Mouse (Mus musculus): ENCODE results near the gene Vwa8. TPM values are rescaled to one million over a fixed set of nuclear protein-coding genes. Genes with fewer than 3 reads are reported as not detected.

The Vwa8 gene
- polyA plus RNA-seq, 1 experiment from 2014 or later, result 8.1 TPM

- WGBS, result 82% methylated on average over 4 of the region's 4 CpGs
- no peaks in the 10 kb centered on the region for H3K36me3 ChIP-seq (replicated peaks; ENCODE audit: control insufficient read depth, insufficient read depth, low read depth, low read length)
- ATAC-seq (replicated peaks; ENCODE audit: insufficient number of reproducible peaks, low FRiP score, low TSS enrichment, low read depth) (no peak), DNase-seq (ENCODE audit: low spot score) (no peak)
- H3K9ac ChIP-seq (replicated peaks; ENCODE audit: low read length), result no peak overlapping the region
- H3K27me3 ChIP-seq (ENCODE audit: control insufficient read depth, insufficient read depth, low read length), result no peaks in the 10 kb centered on the region
- H3K9me3 ChIP-seq (replicated peaks; ENCODE audit: control insufficient read depth, low read length), result no peaks in the 10 kb centered on the region
- H3K4me3 ChIP-seq (ENCODE audit: low read depth, low read length), result no peak overlapping the region
- H3K4me2 ChIP-seq (ENCODE audit: low read depth, low read length), result no peak overlapping the region
- H3K4me1 ChIP-seq (ENCODE audit: control insufficient read depth, insufficient read depth, low read length), result no peaks in the 10 kb centered on the region; the same call in 1 of the 2 replicates
- no peak overlapping the region for H3K27ac ChIP-seq (replicated peaks; ENCODE audit: low read depth, low read length)
Measured at GRCm38 (mm10) chr14:79142342-79142741, 293.5 kb downstream of the Vwa8 start.

DNA sequence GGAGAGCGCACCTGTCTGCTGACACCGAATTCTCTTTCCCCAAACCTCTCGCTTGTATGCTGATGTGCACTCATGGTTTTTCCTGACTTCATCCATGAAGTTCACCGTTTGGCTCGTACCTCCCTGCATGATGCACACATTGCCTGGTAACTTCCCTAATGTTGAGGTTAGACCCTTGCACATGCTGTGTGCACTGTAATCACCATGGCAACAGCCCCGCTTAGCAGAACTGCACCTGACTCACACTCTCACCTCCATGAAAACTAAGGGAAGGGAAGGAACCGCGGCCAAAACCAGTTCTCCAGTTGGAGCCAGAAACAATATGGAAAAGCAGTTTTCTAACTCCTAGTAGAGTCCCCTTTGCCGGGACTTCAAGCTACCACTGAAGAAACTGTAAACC is 294.8 kb downstream of the Vwa8 start:
- ATAC-seq (replicated peaks; ENCODE audit: insufficient number of reproducible peaks, low FRiP score, low TSS enrichment, low read depth) (no peak), DNase-seq (ENCODE audit: low spot score) (no peak)
- H3K4me2 ChIP-seq (ENCODE audit: low read depth, low read length), result no peak overlapping the region
- no peak overlapping the region for H3K9ac ChIP-seq (replicated peaks; ENCODE audit: low read length)
- no peaks in the 10 kb centered on the region; the same call in 1 of the 2 replicates for H3K4me1 ChIP-seq (ENCODE audit: control insufficient read depth, insufficient read depth, low read length)
- no peaks in the 10 kb centered on the region for H3K27me3 ChIP-seq (ENCODE audit: control insufficient read depth, insufficient read depth, low read length)
- H3K4me3 ChIP-seq (ENCODE audit: low read depth, low read length), result no peak overlapping the region
- 91% methylated on average over 9 of the region's 9 CpGs for WGBS
- H3K27ac ChIP-seq (replicated peaks; ENCODE audit: low read depth, low read length), result no peak overlapping the region
- no peaks in the 10 kb centered on the region for H3K9me3 ChIP-seq (replicated peaks; ENCODE audit: control insufficient read depth, low read length)
- no peaks in the 10 kb centered on the region for H3K36me3 ChIP-seq (replicated peaks; ENCODE audit: control insufficient read depth, insufficient read depth, low read depth, low read length)

DNA sequence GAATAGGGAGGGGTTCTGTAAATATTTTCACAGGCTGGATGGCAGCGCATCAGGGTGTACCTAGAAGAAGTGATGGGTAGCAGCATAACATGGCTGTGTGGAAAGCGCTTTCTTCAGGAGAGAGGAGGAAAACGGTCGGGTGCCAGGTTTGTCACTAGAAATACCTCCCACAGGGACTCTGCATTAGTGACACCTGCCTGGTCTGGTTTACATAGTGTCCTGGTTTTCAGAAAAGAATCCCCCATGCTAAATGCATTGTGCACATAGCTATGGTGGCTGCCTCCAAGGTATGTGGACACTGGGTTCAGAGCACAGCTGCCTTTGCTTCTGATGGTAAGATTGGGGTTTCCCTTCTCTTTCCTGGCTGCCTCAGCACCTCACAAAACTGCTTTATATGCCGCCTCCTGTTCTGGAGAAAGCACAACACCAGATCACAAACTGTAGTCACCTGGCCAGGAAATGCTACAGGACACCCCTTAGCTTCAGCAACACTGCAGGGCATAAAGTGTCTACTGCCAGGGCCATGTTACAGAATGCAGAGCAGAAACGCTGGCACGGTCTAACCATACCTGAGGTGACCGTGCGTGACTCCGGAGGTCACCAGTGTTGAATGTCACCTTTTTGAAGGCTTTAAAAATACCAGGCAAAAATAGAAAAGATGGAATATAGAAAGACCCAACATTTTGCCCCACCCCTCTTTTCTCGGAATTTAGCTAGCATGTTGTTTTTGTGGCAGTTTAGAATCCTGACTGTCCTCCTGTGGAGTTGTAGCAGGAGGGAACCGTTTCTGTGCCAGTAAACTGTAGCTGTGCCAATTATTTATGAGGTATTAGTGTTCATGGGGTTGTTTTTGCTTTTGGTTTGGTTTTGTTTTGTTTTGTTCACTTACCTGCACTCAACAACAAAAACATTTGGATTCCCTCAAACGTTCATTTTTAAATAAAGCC is 295.7 kb downstream of the Vwa8 start:
- Histone ChIP-seq H3K4me1 (ENCODE audit: control insufficient read depth, insufficient read depth, low read length) (no peaks in the 10 kb centered on the region; the same call in 1 of the 2 replicates), H3K27ac (replicated peaks; ENCODE audit: low read depth, low read length) (no peak overlapping the region), H3K4me3 (ENCODE audit: low read depth, low read length) (no peak overlapping the region), H3K9me3 (replicated peaks; ENCODE audit: control insufficient read depth, low read length) (no peaks in the 10 kb centered on the region), H3K9ac (replicated peaks; ENCODE audit: low read length) (no peak overlapping the region), H3K27me3 (ENCODE audit: control insufficient read depth, insufficient read depth, low read length) (no peaks in the 10 kb centered on the region), H3K4me2 (ENCODE audit: low read depth, low read length) (no peak overlapping the region), H3K36me3 (replicated peaks; ENCODE audit: control insufficient read depth, insufficient read depth, low read depth, low read length) (no peaks in the 10 kb centered on the region)
- 82% methylated on average over 13 of the region's 13 CpGs for WGBS
- DNase-seq (ENCODE audit: low spot score) (no peak), ATAC-seq (replicated peaks; ENCODE audit: insufficient number of reproducible peaks, low FRiP score, low TSS enrichment, low read depth) (no peak)

DNA sequence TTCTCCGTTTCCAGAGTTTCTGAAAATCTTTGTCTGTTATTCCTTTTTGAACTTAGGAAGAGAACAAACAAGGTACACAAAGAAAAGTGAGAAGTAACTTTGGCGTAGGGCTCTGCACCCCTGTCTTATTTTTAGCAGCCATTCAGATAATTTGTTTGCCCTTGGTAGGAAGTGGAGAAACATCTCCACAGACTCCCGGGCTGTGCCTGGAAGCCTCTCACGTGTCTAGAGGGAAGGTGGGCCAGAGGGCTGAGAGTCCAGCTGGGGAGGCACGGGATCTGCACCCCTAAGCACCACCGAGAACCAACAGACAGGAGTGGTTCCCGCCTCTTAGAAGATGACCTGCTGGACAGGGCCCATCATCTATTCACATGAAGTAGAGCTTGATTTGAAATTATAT is 302.9 kb downstream of the Vwa8 start:
- 89% methylated on average over 7 of the region's 7 CpGs for WGBS
- no peak overlapping the region for H3K4me2 ChIP-seq (ENCODE audit: low read depth, low read length)
- H3K4me3 ChIP-seq (ENCODE audit: low read depth, low read length), result no peak overlapping the region
- no peaks in the 10 kb centered on the region for H3K4me1 ChIP-seq (ENCODE audit: control insufficient read depth, insufficient read depth, low read length)
- H3K9me3 ChIP-seq (replicated peaks; ENCODE audit: control insufficient read depth, low read length), result no peaks in the 10 kb centered on the region
- ATAC-seq (replicated peaks; ENCODE audit: insufficient number of reproducible peaks, low FRiP score, low TSS enrichment, low read depth) (no peak), DNase-seq (ENCODE audit: low spot score) (no peak)
- H3K27me3 ChIP-seq (ENCODE audit: control insufficient read depth, insufficient read depth, low read length), result no peaks in the 10 kb centered on the region
- no peak overlapping the region for H3K27ac ChIP-seq (replicated peaks; ENCODE audit: low read depth, low read length)
- no peak overlapping the region for H3K9ac ChIP-seq (replicated peaks; ENCODE audit: low read length)
- no peaks in the 10 kb centered on the region for H3K36me3 ChIP-seq (replicated peaks; ENCODE audit: control insufficient read depth, insufficient read depth, low read depth, low read length)

DNA sequence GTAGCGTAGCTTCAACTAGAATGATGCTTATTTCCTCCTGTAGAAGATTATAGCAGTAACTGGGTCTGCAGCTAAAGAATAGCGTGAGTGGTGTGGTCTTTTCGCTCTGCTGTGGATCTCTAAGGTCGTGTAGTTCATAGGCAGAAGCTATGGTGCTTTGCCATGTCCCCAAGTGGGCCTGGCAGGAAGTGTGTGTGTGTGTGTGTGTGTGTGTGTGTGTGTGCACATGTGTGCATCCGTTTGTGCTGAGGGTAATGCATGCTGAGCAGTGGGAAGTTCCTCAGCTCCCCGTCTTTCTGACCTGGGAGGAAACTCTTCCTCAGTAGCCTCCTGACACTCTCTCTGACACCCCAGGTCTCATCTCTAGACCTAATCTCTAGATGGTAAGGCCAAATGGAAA is 305.0 kb downstream of the Vwa8 start:
- Histone ChIP-seq H3K27ac (replicated peaks; ENCODE audit: low read depth, low read length) (no peak overlapping the region), H3K4me3 (ENCODE audit: low read depth, low read length) (no peak overlapping the region), H3K36me3 (replicated peaks; ENCODE audit: control insufficient read depth, insufficient read depth, low read depth, low read length) (no peaks in the 10 kb centered on the region), H3K9ac (replicated peaks; ENCODE audit: low read length) (no peak overlapping the region), H3K4me2 (ENCODE audit: low read depth, low read length) (no peak overlapping the region), H3K4me1 (ENCODE audit: control insufficient read depth, insufficient read depth, low read length) (no peaks in the 10 kb centered on the region), H3K9me3 (replicated peaks; ENCODE audit: control insufficient read depth, low read length) (no peaks in the 10 kb centered on the region), H3K27me3 (ENCODE audit: control insufficient read depth, insufficient read depth, low read length) (no peaks in the 10 kb centered on the region)
- 83% methylated on average over 6 of the region's 6 CpGs for WGBS
- DNase-seq (ENCODE audit: low spot score) (no peak), ATAC-seq (replicated peaks; ENCODE audit: insufficient number of reproducible peaks, low FRiP score, low TSS enrichment, low read depth) (no peak)

- Histone ChIP-seq H3K9me3 (replicated peaks; ENCODE audit: control insufficient read depth, low read length) (no peaks in the 10 kb centered on the region), H3K4me3 (ENCODE audit: low read depth, low read length) (no peak overlapping the region), H3K9ac (replicated peaks; ENCODE audit: low read length) (no peak overlapping the region), H3K4me2 (ENCODE audit: low read depth, low read length) (no peak overlapping the region), H3K27me3 (ENCODE audit: control insufficient read depth, insufficient read depth, low read length) (no peaks in the 10 kb centered on the region), H3K36me3 (replicated peaks; ENCODE audit: control insufficient read depth, insufficient read depth, low read depth, low read length) (no peaks in the 10 kb centered on the region), H3K4me1 (ENCODE audit: control insufficient read depth, insufficient read depth, low read length) (no peaks in the 10 kb centered on the region), H3K27ac (replicated peaks; ENCODE audit: low read depth, low read length) (no peak overlapping the region)
- no peak for DNase-seq (ENCODE audit: low spot score)
- ATAC-seq (replicated peaks; ENCODE audit: insufficient number of reproducible peaks, low FRiP score, low TSS enrichment, low read depth), result no peak
- 70% methylated on average over 11 of the region's 11 CpGs for WGBS
Measured at GRCm38 (mm10) chr14:79154961-79155360, 306.1 kb downstream of the Vwa8 start.

DNA sequence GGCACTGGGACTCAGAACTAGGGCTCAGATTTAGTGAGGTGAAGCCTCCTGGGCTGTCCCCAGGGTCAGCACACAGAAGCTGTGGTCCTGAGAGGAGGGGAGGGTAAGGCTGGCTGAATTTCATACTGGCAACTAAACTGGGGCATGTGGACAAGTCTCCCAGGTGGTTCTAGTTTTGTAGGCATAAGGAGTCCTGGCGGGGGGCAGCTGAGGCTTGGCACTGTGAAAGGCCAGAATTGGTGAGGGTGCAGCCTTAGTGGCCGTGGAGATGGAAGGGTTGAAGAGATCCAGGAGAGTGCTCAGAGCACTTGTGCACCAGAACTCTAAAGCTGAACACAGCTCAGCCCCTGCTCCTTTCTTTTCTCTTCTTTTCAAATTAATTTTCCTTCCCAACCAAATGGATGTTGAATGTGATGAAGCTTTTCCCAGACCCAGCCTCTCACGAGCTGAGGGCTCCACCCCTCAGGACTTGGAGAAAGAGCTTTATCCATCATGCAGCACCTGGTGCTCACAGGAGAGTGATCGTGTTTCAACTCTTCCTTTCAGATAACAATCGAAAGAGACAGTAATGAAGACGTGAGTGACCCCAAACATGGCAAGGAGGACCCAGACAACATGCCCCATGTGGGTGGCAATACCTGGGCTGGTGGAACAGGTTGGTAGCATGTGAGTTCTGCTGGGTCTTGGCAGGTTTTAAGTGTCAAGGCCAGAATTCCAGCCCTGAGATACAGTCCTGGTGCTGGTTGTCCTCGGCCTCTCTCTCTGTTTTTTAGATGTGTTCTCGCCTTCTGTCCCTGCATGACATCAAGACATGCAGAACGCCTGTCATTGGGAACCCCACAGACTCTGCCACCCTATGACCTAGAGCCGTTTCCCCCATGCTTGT is 307.9 kb downstream of the Vwa8 start:
- Histone ChIP-seq H3K4me2 (ENCODE audit: low read depth, low read length) (no peak overlapping the region), H3K36me3 (replicated peaks; ENCODE audit: control insufficient read depth, insufficient read depth, low read depth, low read length) (no peaks in the 10 kb centered on the region), H3K9ac (replicated peaks; ENCODE audit: low read length) (no peak overlapping the region), H3K27ac (replicated peaks; ENCODE audit: low read depth, low read length) (no peak overlapping the region), H3K27me3 (ENCODE audit: control insufficient read depth, insufficient read depth, low read length) (no peaks in the 10 kb centered on the region), H3K4me3 (ENCODE audit: low read depth, low read length) (no peak overlapping the region), H3K9me3 (replicated peaks; ENCODE audit: control insufficient read depth, low read length) (no peaks in the 10 kb centered on the region), H3K4me1 (ENCODE audit: control insufficient read depth, insufficient read depth, low read length) (no peaks in the 10 kb centered on the region)
- whole genome bisulfite sequencing, result 77% methylated on average over 10 of the region's 10 CpGs
- no peak for DNase-seq (ENCODE audit: low spot score)
- no peak for ATAC-seq (replicated peaks; ENCODE audit: insufficient number of reproducible peaks, low FRiP score, low TSS enrichment, low read depth)
